Mouse (Mus musculus) Muller cell, postnatal 12 days (primary cell): ENCODE data around the gene Fry.
A peak's percentile ranks its signal among the peaks of the same experiment; 100 is the strongest.

Source experiments
- DNase-seq: peaks from one replicate; pipeline ENCODE4 v3.0.0-alpha.2; 2015; ENCODE audit errors: inconsistent ontology term

Gene Fry

GRCm38 (mm10) chr5:150118455-150119241, at the start of gene Fry:
Fry (plus strand) TSS chr5:150118645.
- peak; percentile 96 for DNase-seq

GRCm38 (mm10) chr5:150070086-150070485, 48.4 kb upstream of the Fry start:
- DNase-seq = no peak

GRCm38 (mm10) chr5:150071738-150072137, 46.7 kb upstream of the Fry start:
- DNase-seq = no peak

- no peak for DNase-seq
These were observed 38.3 kb upstream of the Fry start for GRCm38 (mm10) chr5:150079866-150080797.

GRCm38 (mm10) chr5:150082696-150083095, 35.7 kb upstream of the Fry start:
- no peak for DNase-seq

- DNase-seq = no peak
These were observed 35.3 kb upstream of the Fry start for GRCm38 (mm10) chr5:150083190-150083589.

GRCm38 (mm10) chr5:150097620-150098019, 20.8 kb upstream of the Fry start:
- DNase-seq = no peak

- DNase-seq = no peak
These were observed 19.7 kb upstream of the Fry start for GRCm38 (mm10) chr5:150098754-150099153.

GRCm38 (mm10) chr5:150101789-150102188, 16.7 kb upstream of the Fry start:
- no peak for DNase-seq

- no peak for DNase-seq
These were observed 12.1 kb upstream of the Fry start for GRCm38 (mm10) chr5:150106358-150106757.

GRCm38 (mm10) chr5:150111236-150111635, 7.2 kb upstream of the Fry start:
- no peak for DNase-seq

GRCm38 (mm10) chr5:150114007-150114406, 4.4 kb upstream of the Fry start:
- DNase-seq = no peak

GRCm38 (mm10) chr5:150114778-150115177, 3.7 kb upstream of the Fry start:
- DNase-seq = no peak

GRCm38 (mm10) chr5:150115271-150116092, 3.0 kb upstream of the Fry start:
- DNase-seq = no peak

GRCm38 (mm10) chr5:150116216-150116905, 2.1 kb upstream of the Fry start:
- DNase-seq = no peak

GRCm38 (mm10) chr5:150116906-150117216, 1.6 kb upstream of the Fry start:
- DNase-seq = no peak

- no peak for DNase-seq
These were observed 356 bp upstream of the Fry start for GRCm38 (mm10) chr5:150118124-150118454.

GRCm38 (mm10) chr5:150120676-150121075, 2.2 kb downstream of the Fry start:
- DNase-seq = no peak

GRCm38 (mm10) chr5:150122095-150122494, 3.6 kb downstream of the Fry start:
- DNase-seq = no peak

- peak; percentile 32 for DNase-seq
These were observed 4.1 kb downstream of the Fry start for GRCm38 (mm10) chr5:150122571-150122970.

GRCm38 (mm10) chr5:150125920-150126319, 7.5 kb downstream of the Fry start:
- DNase-seq = no peak

- DNase-seq = no peak
These were observed 10.0 kb downstream of the Fry start for GRCm38 (mm10) chr5:150128432-150128831.
